ENCODE assay signal across 8 mouse cellular contexts in genomic region chr4:141301591-141302427, GRCm38 (mm10). TPM values are rescaled to one million over a fixed set of nuclear protein-coding genes. Genes with fewer than 3 reads are reported as not detected.
DNase-seq lines count a peak whose midpoint lies in the region; ATAC-seq and TF ChIP-seq lines count a peak whose summit lies in the region.

No protein-coding gene starts in this region.

- peaks cover 60% of the 10 kb centered on the region for H3K4me1 ChIP-seq in embryonic facial prominence, embryonic 13.5 days
- peaks cover 32% of the 10 kb centered on the region for H3K4me1 ChIP-seq in intestine, embryonic 16.5 days (ENCODE audit: control insufficient read depth, insufficient read depth, low read length)
- H3K4me1 ChIP-seq in midbrain, embryonic 11.5 days (ENCODE audit: control insufficient read depth, insufficient read depth, low read length), result peaks cover 35% of the 10 kb centered on the region

- peak overlapping the region; percentile 58 for H3K4me3 ChIP-seq in left cerebral cortex, adult 2 months
- peak overlapping the region; percentile 65 for H3K4me3 ChIP-seq in embryonic facial prominence, embryonic 13.5 days
- peak overlapping the region; percentile 81 for H3K4me3 ChIP-seq in intestine, embryonic 16.5 days (ENCODE audit: low read length)
- peak overlapping the region; percentile 72 for H3K4me3 ChIP-seq in midbrain, embryonic 11.5 days (ENCODE audit: low read depth, low read length)

- H3K9me3 ChIP-seq in embryonic facial prominence, embryonic 13.5 days, result no peaks in the 10 kb centered on the region
- H3K9me3 ChIP-seq in intestine, embryonic 16.5 days (ENCODE audit: control insufficient read depth, low read length), result no peaks in the 10 kb centered on the region
- H3K9me3 ChIP-seq in midbrain, embryonic 11.5 days (ENCODE audit: control insufficient read depth, low read length), result no peaks in the 10 kb centered on the region

- H3K36me3 ChIP-seq in embryonic facial prominence, embryonic 13.5 days, result no peaks in the 10 kb centered on the region
- H3K36me3 ChIP-seq in intestine, embryonic 16.5 days (ENCODE audit: control insufficient read depth, insufficient read depth, low read length), result no peaks in the 10 kb centered on the region
- no peaks in the 10 kb centered on the region for H3K36me3 ChIP-seq in midbrain, embryonic 11.5 days (ENCODE audit: control insufficient read depth, insufficient read depth, low read length)

- peak overlapping the region; percentile 83 for H3K9ac ChIP-seq in embryonic facial prominence, embryonic 13.5 days
- H3K9ac ChIP-seq in intestine, embryonic 16.5 days (ENCODE audit: low read depth, low read length), result peak overlapping the region; percentile 84
- H3K9ac ChIP-seq in midbrain, embryonic 11.5 days (ENCODE audit: low read length), result peak overlapping the region; percentile 75

- H3K27me3 ChIP-seq in embryonic facial prominence, embryonic 13.5 days, result peaks cover 61% of the 10 kb centered on the region
- no peaks in the 10 kb centered on the region for H3K27me3 ChIP-seq in intestine, embryonic 16.5 days (replicated peaks; ENCODE audit: control insufficient read depth, insufficient read depth, low read length)
- H3K27me3 ChIP-seq in midbrain, embryonic 11.5 days (ENCODE audit: control insufficient read depth, insufficient read depth, low read length), result peaks cover 22% of the 10 kb centered on the region

- intact Hi-C loops in left cerebral cortex, adult 2 months (cut with DNase I), result no loop called here

- ATAC-seq in embryonic facial prominence, embryonic 13.5 days (ENCODE audit: insufficient number of reproducible peaks, insufficient read depth, low FRiP score, low TSS enrichment, low read depth), result no peak
- peak; percentile 34 for ATAC-seq in intestine, embryonic 16.5 days
- peak; percentile 10; the same call in 1 of the 2 replicates for ATAC-seq in midbrain, embryonic 11.5 days (ENCODE audit: low FRiP score)
- no peak for ATAC-seq in frontal cortex, adult (ENCODE audit: low TSS enrichment)

- no peak for TF ChIP-seq CTCF in left cerebral cortex, adult 2 months (IDR thresholded peaks at IDR 0.05)

- DNase-seq in left cerebral cortex, adult 2 months (ENCODE audit: extremely low spot score in 1 of 2, low spot score in 2 of 2), result no peak
- no peak for DNase-seq in left cerebral cortex, adult 18-20 months (ENCODE audit: low spot score in 2 of 2)
- DNase-seq in midbrain, embryonic 11.5 days (ENCODE audit: low spot score, missing footprints), result peak; percentile 95
- DNase-seq in right cerebral cortex, adult 2 months (ENCODE audit: low spot score in 2 of 2), result no peak
- no peak for DNase-seq in gastrocnemius, postnatal 4 days (ENCODE audit: low spot score in 2 of 2)

- WGBS in embryonic facial prominence, embryonic 13.5 days, result under 1% methylated on average over 51 of the region's 51 CpGs
- 1% methylated on average over 45 of the region's 51 CpGs for WGBS in intestine, embryonic 16.5 days
- WGBS in midbrain, embryonic 11.5 days, result under 1% methylated on average over 50 of the region's 51 CpGs

- H3K4me2 ChIP-seq in embryonic facial prominence, embryonic 13.5 days, result peak overlapping the region; percentile 95
- peak overlapping the region; percentile 84 for H3K4me2 ChIP-seq in intestine, embryonic 16.5 days (ENCODE audit: low read depth, low read length)
- peak overlapping the region; percentile 97 for H3K4me2 ChIP-seq in midbrain, embryonic 11.5 days

- H3K27ac ChIP-seq in left cerebral cortex, adult 2 months, result peak overlapping the region; percentile 21; the same call in 1 of the 2 replicates
- peak overlapping the region; percentile 44; the same call in 1 of the 2 replicates for H3K27ac ChIP-seq in embryonic facial prominence, embryonic 13.5 days
- peak overlapping the region; percentile 60 for H3K27ac ChIP-seq in intestine, embryonic 16.5 days (ENCODE audit: low read length)
- H3K27ac ChIP-seq in midbrain, embryonic 11.5 days (ENCODE audit: low read depth, low read length), result no peak overlapping the region; the same call in 1 of the 2 replicates

RNA-seq across cellular contexts. Expression of gene Epha2, which starts 0.8 kb away (rescaled TPM):
- total RNA-seq in left cerebral cortex, adult 2 months (2021), result 1 to 10 TPM; 1.3 to 1.9 TPM
- total RNA-seq in left cerebral cortex, adult 18-20 months (2021), result 1 to 10 TPM; 1.3 to 1.5 TPM
- polyA plus RNA-seq in embryonic facial prominence, embryonic 13.5 days (2015; fragmentation: Nextera tagmentation; extraction: Ambion mirVana), result 2.6 and 4.0 TPM in 2 replicates
- 7.6 and 8.5 TPM in 2 replicates for polyA plus RNA-seq in intestine, embryonic 16.5 days (2015; fragmentation: Nextera tagmentation; extraction: Ambion mirVana)
- 2.2 and 2.5 TPM in 2 replicates for polyA plus RNA-seq in midbrain, embryonic 11.5 days (2014; fragmentation: Nextera tagmentation; extraction: Ambion mirVana)
- total RNA-seq in gastrocnemius, postnatal 4 days (2021), result 1 to 10 TPM; 3.7 to 4.7 TPM

Comparison
In these comparisons a context has a peak if more than half of its experiments do, and no peak if none do; other contexts are left out.
1. ATAC-seq: peak in intestine, embryonic 16.5 days (single experiment) and midbrain, embryonic 11.5 days (single experiment); none in embryonic facial prominence, embryonic 13.5 days (single experiment) and frontal cortex, adult (single experiment).
2. Peak in every context shown above with its lines, with median percentiles within 50 percentile points of each other: H3K4me3 ChIP-seq, H3K4me2 ChIP-seq and H3K9ac ChIP-seq.